Mouse (Mus musculus) stomach, embryonic 15.5 days (tissue): ENCODE data around the gene Mpc2. TPM values are rescaled to one million over a fixed set of nuclear protein-coding genes. Genes with fewer than 3 reads are reported as not detected.

ENCODE experiments used
- ATAC-seq: fragments of 200-750 bp; cut with Nextera tagmentation; 2 replicates; pipeline ENCODE4 v1.8.0; 2017; ENCODE audit warnings: low read depth, moderate number of reproducible peaks, moderate TSS enrichment; ENCODE audit not compliant: insufficient read depth, low FRiP score
- H3K27ac ChIP-seq: fragments of 300-500 bp; sonication (generic); 2 replicates; pipeline ENCODE4 v1.5.1; 2015; ENCODE audit warnings: mild to moderate bottlenecking, inconsistent platforms
- H3K27me3 ChIP-seq: fragments of 300-500 bp; sonication (generic); replicated peaks from 2 replicates; pipeline ENCODE4 v1.6.1; 2015; ENCODE audit warnings: inconsistent platforms
- H3K36me3 ChIP-seq: fragments of 300-500 bp; sonication (generic); 2 replicates; pipeline ENCODE4 v1.6.1; 2015; ENCODE audit warnings: inconsistent platforms
- H3K4me1 ChIP-seq: fragments of 300-500 bp; sonication (generic); 2 replicates; pipeline ENCODE4 v1.6.1; 2015; ENCODE audit warnings: inconsistent platforms
- H3K4me2 ChIP-seq: fragments of 300-500 bp; sonication (generic); 2 replicates; pipeline ENCODE4 v1.6.1; 2015; ENCODE audit warnings: mild to moderate bottlenecking, inconsistent platforms
- H3K4me3 ChIP-seq: fragments of 300-500 bp; sonication (generic); replicated peaks from 2 replicates; pipeline ENCODE4 v1.5.1; 2015; ENCODE audit warnings: inconsistent platforms
- H3K9ac ChIP-seq: fragments of 300-500 bp; sonication (generic); 2 replicates; pipeline ENCODE4 v1.6.1; 2015; ENCODE audit warnings: inconsistent platforms
- H3K9me3 ChIP-seq: fragments of 300-500 bp; sonication (generic); 2 replicates; pipeline ENCODE4 v1.6.1; 2016; ENCODE audit warnings: inconsistent platforms
- WGBS: fragments of 180-500 bp; shearing (Covaris S2); methylation state at CpG from one replicate; pipeline ENCODE4 v1.1.7; 2015; 5-methylcytosine and 5-hydroxymethylcytosine counted together
- polyA plus RNA-seq: library from polyadenylated mRNA; unstranded; fragments of >200 nt; fragmentation: Nextera tagmentation; extraction: Ambion mirVana; gene quantifications from 2 replicates; pipeline ENCODE4 v1.2.1, GENCODE M21; 2015

Gene Mpc2
- polyA plus RNA-seq, 1 experiment from 2014 or later: 159 TPM

GRCm38 (mm10) chr1:165510161-165510560, 49.7 kb downstream of the Mpc2 start:
- no peak for ATAC-seq
- WGBS: 86% methylated on average over 6 of the region's 6 CpGs
- H3K9me3 ChIP-seq: no peaks in the 10 kb centered on the region
- H3K36me3 ChIP-seq: no peaks in the 10 kb centered on the region
- no peak overlapping the region for H3K4me3 ChIP-seq
- H3K9ac ChIP-seq: no peak overlapping the region
- H3K27me3 ChIP-seq: no peaks in the 10 kb centered on the region
- no peaks in the 10 kb centered on the region for H3K4me1 ChIP-seq
- H3K4me2 ChIP-seq: no peak overlapping the region
- no peak overlapping the region for H3K27ac ChIP-seq

DNA sequence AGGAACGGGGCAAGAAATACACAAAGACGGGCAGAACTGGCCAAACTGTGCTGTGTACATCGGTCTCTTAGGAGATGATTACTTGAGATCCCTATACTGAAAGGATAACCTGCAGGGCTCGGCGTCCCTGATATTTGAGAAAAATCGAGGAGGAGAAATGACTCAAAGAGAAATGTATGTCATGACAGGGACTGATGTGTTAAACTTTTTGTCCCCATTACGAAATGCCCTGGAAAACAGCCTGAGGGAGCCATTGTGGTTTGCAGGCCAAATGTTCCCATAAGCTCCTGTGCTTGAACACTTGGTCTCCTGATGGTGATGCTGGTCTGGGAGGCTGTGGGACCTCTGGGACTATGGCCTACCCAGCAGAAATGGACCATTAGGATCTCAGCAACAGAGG, 60.3 kb downstream of the Mpc2 start:
- Histone ChIP-seq H3K4me1 (no peaks in the 10 kb centered on the region), H3K9me3 (no peaks in the 10 kb centered on the region), H3K9ac (no peak overlapping the region), H3K4me3 (no peak overlapping the region), H3K27me3 (no peaks in the 10 kb centered on the region), H3K36me3 (no peaks in the 10 kb centered on the region), H3K4me2 (no peak overlapping the region), H3K27ac (no peak overlapping the region)
- ATAC-seq: no peak
- 85% methylated on average over 7 of the region's 7 CpGs for WGBS

Other genes with a start within 250 kb of the Mpc2 start
- gene Tiprl, start 223.6 kb upstream of the Mpc2 start, polyA plus RNA-seq: 89.2 and 92.3 TPM in 2 replicates
- 1.1 and 1.2 TPM in 2 replicates for gene Gpr161, start 164.8 kb upstream of the Mpc2 start, polyA plus RNA-seq
- 16.1 and 17.2 TPM in 2 replicates for gene Dcaf6, start 162 bp upstream of the Mpc2 start, polyA plus RNA-seq
- not detected in 2 replicates for gene Adcy10, start 24.5 kb downstream of the Mpc2 start, polyA plus RNA-seq
- gene Mpzl1, start 173.9 kb downstream of the Mpc2 start, polyA plus RNA-seq: 159 and 164 TPM in 2 replicates
- gene Rcsd1, start 249.1 kb downstream of the Mpc2 start, polyA plus RNA-seq: 42.4 and 43.1 TPM in 2 replicates